Mouse (Mus musculus): ENCODE measurements around the gene Pglyrp2.

Pglyrp2 gene

GRCm38 (mm10) chr17:32402011-32402778, 21.8 kb downstream of the Pglyrp2 start:
- no peak for DNase-seq

- no peak for DNase-seq
Observed at GRCm38 (mm10) chr17:32396266-32396665, 27.7 kb downstream of the Pglyrp2 start.

GRCm38 (mm10) chr17:32393944-32394343, 30.0 kb downstream of the Pglyrp2 start:
- no peak for DNase-seq

- DNase-seq = peak; percentile 97
Observed at GRCm38 (mm10) chr17:32389101-32389659, 34.8 kb downstream of the Pglyrp2 start, which contains the start of gene Wiz. Wiz (minus strand) TSS chr17:32389439.

GRCm38 (mm10) chr17:32388370-32389100, 35.4 kb downstream of the Pglyrp2 start:
- DNase-seq = no peak

- no peak for DNase-seq
Observed at GRCm38 (mm10) chr17:32387986-32388369, 36.0 kb downstream of the Pglyrp2 start.

- no peak for DNase-seq
Observed at GRCm38 (mm10) chr17:32386659-32387432, 37.1 kb downstream of the Pglyrp2 start.

- no peak for DNase-seq
Observed at GRCm38 (mm10) chr17:32383661-32384060, 40.3 kb downstream of the Pglyrp2 start.

- DNase-seq = no peak
Observed at GRCm38 (mm10) chr17:32382576-32382975, 41.4 kb downstream of the Pglyrp2 start.

- DNase-seq = no peak
Observed at GRCm38 (mm10) chr17:32378786-32379185, 45.2 kb downstream of the Pglyrp2 start.

GRCm38 (mm10) chr17:32377137-32377536, 46.8 kb downstream of the Pglyrp2 start:
- no peak for DNase-seq

- no peak for DNase-seq
Observed at GRCm38 (mm10) chr17:32376475-32376874, 47.5 kb downstream of the Pglyrp2 start.

- DNase-seq = no peak
Observed at GRCm38 (mm10) chr17:32368991-32369578, 54.9 kb downstream of the Pglyrp2 start.

- no peak for DNase-seq
Observed at GRCm38 (mm10) chr17:32367706-32368105, 56.3 kb downstream of the Pglyrp2 start.

GRCm38 (mm10) chr17:32365296-32365695, 58.7 kb downstream of the Pglyrp2 start:
- DNase-seq = no peak

GRCm38 (mm10) chr17:32364850-32365249, 59.1 kb downstream of the Pglyrp2 start:
- DNase-seq = no peak

GRCm38 (mm10) chr17:32364331-32364730, 59.6 kb downstream of the Pglyrp2 start:
- DNase-seq = peak; percentile 89

- no peak for DNase-seq
Observed at GRCm38 (mm10) chr17:32363821-32364301, 60.1 kb downstream of the Pglyrp2 start.

GRCm38 (mm10) chr17:32362686-32363085, 61.3 kb downstream of the Pglyrp2 start:
- no peak for DNase-seq

Measured in right cerebral cortex, postnatal 14 days (tissue).